Mouse (Mus musculus): ENCODE measurements at regions not wholly inside any gene's neighbourhood (a gene's known extent, or its start where the extent isn't known, plus 50 kb on each side); places are given as distances from the start of the nearest gene placed in this dataset.

DNA sequence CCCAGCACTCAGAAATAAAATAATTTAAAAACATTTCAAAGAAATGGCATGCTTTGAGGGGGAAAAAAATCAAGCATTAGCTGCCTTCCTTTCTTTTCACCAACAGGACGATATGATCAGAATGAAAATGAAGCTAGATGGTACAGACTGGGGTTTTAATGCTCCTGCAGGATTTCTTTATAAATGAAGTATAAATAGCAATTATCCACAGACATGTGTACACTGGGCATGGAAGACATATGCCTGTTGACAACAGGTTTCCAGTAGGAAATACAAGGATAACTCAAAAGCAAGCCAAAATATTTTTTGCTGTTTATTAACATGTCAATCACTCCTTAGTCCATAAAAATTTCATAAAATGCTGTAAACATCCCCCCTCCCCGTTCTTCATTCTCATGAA lies 248.7 kb upstream of the Ppargc1a start:
- WGBS: 83% methylated on average over 2 of the region's 2 CpGs
- no peak for DNase-seq (ENCODE audit: low read depth in 1 of 2, low spot score in 2 of 2)
- H3K4me3 ChIP-seq (ENCODE audit: extremely low read depth, insufficient read depth, insufficient read length): no peak overlapping the region
- no peaks in the 10 kb centered on the region for H3K4me1 ChIP-seq (ENCODE audit: control insufficient read depth, insufficient read depth, insufficient read length)
- no peaks in the 10 kb centered on the region for H3K27me3 ChIP-seq (ENCODE audit: control insufficient read depth, insufficient read depth, low read length)
- no peaks in the 10 kb centered on the region for H3K36me3 ChIP-seq (ENCODE audit: control insufficient read depth, insufficient read depth, low read length)
- TF ChIP-seq CTCF (IDR thresholded peaks at IDR 0.05; ENCODE audit: extremely low read depth, insufficient read depth, insufficient read length, insufficient replicate concordance) (no peak), POLR2A (IDR thresholded peaks at IDR 0.05; ENCODE audit: low read depth, low read length) (no peak)
- no peak overlapping the region for H3K27ac ChIP-seq (ENCODE audit: insufficient read depth, low read length)

DNA sequence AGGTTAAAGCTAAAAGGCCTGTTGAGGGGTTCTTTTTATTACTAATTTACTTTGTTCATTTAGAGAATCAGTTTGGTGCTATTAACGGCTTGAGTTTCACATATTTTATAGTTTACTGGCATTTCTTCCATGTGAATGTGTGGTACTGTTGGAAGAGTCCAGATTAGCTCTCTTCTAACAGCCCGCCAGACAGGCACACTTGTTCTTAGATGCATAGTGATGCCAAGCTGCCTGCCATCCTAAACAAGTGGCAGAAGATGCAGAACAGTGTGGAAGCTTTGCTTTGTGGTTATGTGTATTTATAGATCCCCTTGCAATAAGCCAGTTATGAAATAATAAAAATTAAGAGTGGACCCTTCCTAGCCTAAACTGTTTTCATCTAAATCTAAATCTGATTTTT lies 244.2 kb upstream of the Ppargc1a start:
- no peak for TF ChIP-seq POLR2A (IDR thresholded peaks at IDR 0.05; ENCODE audit: low read depth, low read length)
- TF ChIP-seq CTCF (IDR thresholded peaks at IDR 0.05; ENCODE audit: extremely low read depth, insufficient read depth, insufficient read length, insufficient replicate concordance): no peak
- 89% methylated on average over 2 of the region's 2 CpGs for WGBS
- DNase-seq (ENCODE audit: low read depth in 1 of 2, low spot score in 2 of 2): no peak
- Histone ChIP-seq H3K4me1 (ENCODE audit: control insufficient read depth, insufficient read depth, insufficient read length) (no peaks in the 10 kb centered on the region), H3K27ac (ENCODE audit: insufficient read depth, low read length) (no peak overlapping the region), H3K4me3 (ENCODE audit: extremely low read depth, insufficient read depth, insufficient read length) (no peak overlapping the region), H3K36me3 (ENCODE audit: control insufficient read depth, insufficient read depth, low read length) (no peaks in the 10 kb centered on the region), H3K27me3 (ENCODE audit: control insufficient read depth, insufficient read depth, low read length) (no peaks in the 10 kb centered on the region)

DNA sequence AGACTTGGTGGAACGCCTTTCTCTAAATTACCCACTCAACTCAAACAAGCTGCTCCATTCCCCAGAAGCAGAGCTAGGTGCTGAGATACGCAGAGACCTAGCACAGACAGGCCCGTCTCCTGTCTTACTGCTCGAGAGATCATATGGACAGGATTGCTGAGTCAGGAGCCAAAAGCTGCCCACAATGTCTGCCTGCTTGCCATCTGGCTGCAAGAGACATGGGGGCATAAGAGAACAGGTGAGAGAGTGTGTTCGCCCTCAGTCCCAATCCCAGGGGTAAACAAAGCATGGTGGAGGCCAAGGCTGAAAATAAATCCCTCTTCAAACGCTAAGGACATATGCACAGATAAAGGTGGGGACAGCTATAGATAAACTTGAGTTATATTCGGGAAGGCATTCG lies 234.0 kb upstream of the Ppargc1a start:
- Histone ChIP-seq H3K27me3 (ENCODE audit: control insufficient read depth, insufficient read depth, low read length) (no peaks in the 10 kb centered on the region), H3K4me3 (ENCODE audit: extremely low read depth, insufficient read depth, insufficient read length) (no peak overlapping the region), H3K36me3 (ENCODE audit: control insufficient read depth, insufficient read depth, low read length) (no peaks in the 10 kb centered on the region), H3K27ac (ENCODE audit: insufficient read depth, low read length) (no peak overlapping the region), H3K4me1 (ENCODE audit: control insufficient read depth, insufficient read depth, insufficient read length) (no peaks in the 10 kb centered on the region)
- WGBS: 83% methylated on average over 8 of the region's 8 CpGs
- TF ChIP-seq POLR2A (IDR thresholded peaks at IDR 0.05; ENCODE audit: low read depth, low read length) (no peak), CTCF (IDR thresholded peaks at IDR 0.05; ENCODE audit: extremely low read depth, insufficient read depth, insufficient read length, insufficient replicate concordance) (no peak)
- no peak for DNase-seq (ENCODE audit: low read depth in 1 of 2, low spot score in 2 of 2)

DNA sequence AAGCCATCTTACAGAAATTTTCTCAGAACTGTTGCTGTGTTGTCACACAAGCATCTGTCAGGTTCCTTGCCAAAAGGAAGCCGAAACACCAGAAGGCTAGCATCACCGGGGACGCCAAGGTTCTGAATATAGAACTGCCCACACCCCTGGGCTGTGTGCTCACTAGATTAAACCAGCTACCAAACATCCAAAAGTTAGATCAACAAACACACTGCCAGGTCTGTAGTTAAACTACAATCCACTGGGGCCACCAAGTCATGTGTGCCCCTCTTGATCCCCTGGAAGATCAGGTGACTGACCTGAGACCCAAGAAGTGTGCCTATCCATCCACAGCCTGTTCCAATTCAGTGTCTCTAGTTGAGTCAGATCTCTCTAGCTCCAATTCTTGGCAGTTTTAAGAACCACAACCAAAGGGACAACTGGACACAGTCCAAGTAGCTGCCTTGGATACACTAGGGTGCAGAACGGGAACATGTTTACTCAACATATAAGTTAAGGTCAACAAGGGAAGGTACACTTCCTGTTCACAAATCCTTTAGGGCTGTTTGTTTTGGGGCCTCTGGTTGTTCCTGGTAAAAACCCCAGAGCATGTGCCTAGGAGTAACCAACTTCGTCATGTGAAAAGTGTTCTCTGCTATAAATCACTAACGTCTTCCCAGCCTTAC lies 232.0 kb upstream of the Ppargc1a start:
- Histone ChIP-seq H3K27ac (ENCODE audit: insufficient read depth, low read length) (no peak overlapping the region), H3K27me3 (ENCODE audit: control insufficient read depth, insufficient read depth, low read length) (no peaks in the 10 kb centered on the region), H3K36me3 (ENCODE audit: control insufficient read depth, insufficient read depth, low read length) (no peaks in the 10 kb centered on the region), H3K4me3 (ENCODE audit: extremely low read depth, insufficient read depth, insufficient read length) (no peak overlapping the region), H3K4me1 (ENCODE audit: control insufficient read depth, insufficient read depth, insufficient read length) (no peaks in the 10 kb centered on the region)
- no peak for DNase-seq (ENCODE audit: low read depth in 1 of 2, low spot score in 2 of 2)
- WGBS: 81% methylated on average over 6 of the region's 6 CpGs
- TF ChIP-seq POLR2A (IDR thresholded peaks at IDR 0.05; ENCODE audit: low read depth, low read length) (no peak), CTCF (IDR thresholded peaks at IDR 0.05; ENCODE audit: extremely low read depth, insufficient read depth, insufficient read length, insufficient replicate concordance) (no peak)

DNA sequence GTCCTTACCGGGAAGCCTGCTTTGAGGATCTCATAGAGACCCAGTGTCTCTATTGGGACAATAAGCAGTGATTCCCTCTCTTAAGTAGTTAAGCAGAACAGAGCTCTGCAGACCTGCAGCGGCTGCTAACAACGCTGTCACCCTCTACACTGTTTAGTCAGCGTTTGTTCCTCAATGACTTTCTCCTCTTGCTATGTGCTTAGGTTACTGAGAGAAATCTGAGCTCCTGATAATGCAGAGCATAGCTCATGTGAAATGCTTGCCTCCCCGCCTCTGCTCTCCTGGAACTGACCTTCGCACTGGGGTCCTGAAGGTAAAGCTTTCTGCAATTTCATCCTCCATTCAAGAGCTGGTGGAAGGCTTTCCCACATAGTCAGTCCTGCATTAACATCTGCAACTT lies 226.6 kb upstream of the Ppargc1a start:
- Histone ChIP-seq H3K4me3 (ENCODE audit: extremely low read depth, insufficient read depth, insufficient read length) (no peak overlapping the region), H3K27me3 (ENCODE audit: control insufficient read depth, insufficient read depth, low read length) (no peaks in the 10 kb centered on the region), H3K27ac (ENCODE audit: insufficient read depth, low read length) (no peak overlapping the region), H3K36me3 (ENCODE audit: control insufficient read depth, insufficient read depth, low read length) (no peaks in the 10 kb centered on the region), H3K4me1 (ENCODE audit: control insufficient read depth, insufficient read depth, insufficient read length) (no peaks in the 10 kb centered on the region)
- TF ChIP-seq POLR2A (IDR thresholded peaks at IDR 0.05; ENCODE audit: low read depth, low read length): no peak
- TF ChIP-seq CTCF (IDR thresholded peaks at IDR 0.05; ENCODE audit: extremely low read depth, insufficient read depth, insufficient read length, insufficient replicate concordance): no peak
- WGBS: 68% methylated on average over 6 of the region's 6 CpGs
- no peak for DNase-seq (ENCODE audit: low read depth in 1 of 2, low spot score in 2 of 2)

DNA sequence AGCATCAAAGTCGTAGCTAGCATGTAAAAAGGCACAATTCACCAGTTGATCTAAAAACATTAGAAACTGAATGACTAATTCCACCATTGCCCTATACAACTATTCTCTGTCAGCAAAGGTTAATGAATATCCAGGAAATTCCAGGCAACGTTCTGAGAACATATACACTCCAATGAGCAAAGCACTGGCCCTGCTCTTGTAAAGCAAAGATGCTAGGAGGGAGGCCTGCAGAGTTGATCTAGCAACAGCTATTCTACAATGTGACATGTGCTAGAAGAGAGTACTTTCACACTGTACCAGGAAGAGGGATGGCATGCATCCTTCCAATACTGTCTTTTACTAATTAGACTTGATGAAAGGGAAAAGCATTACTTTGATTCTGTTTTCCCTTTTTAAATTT lies 225.4 kb upstream of the Ppargc1a start:
- WGBS: 67% methylated on average over 2 of the region's 2 CpGs
- H3K36me3 ChIP-seq (ENCODE audit: control insufficient read depth, insufficient read depth, low read length): no peaks in the 10 kb centered on the region
- no peaks in the 10 kb centered on the region for H3K4me1 ChIP-seq (ENCODE audit: control insufficient read depth, insufficient read depth, insufficient read length)
- no peaks in the 10 kb centered on the region for H3K27me3 ChIP-seq (ENCODE audit: control insufficient read depth, insufficient read depth, low read length)
- H3K27ac ChIP-seq (ENCODE audit: insufficient read depth, low read length): no peak overlapping the region
- no peak overlapping the region for H3K4me3 ChIP-seq (ENCODE audit: extremely low read depth, insufficient read depth, insufficient read length)
- no peak for TF ChIP-seq CTCF (IDR thresholded peaks at IDR 0.05; ENCODE audit: extremely low read depth, insufficient read depth, insufficient read length, insufficient replicate concordance)
- TF ChIP-seq POLR2A (IDR thresholded peaks at IDR 0.05; ENCODE audit: low read depth, low read length): no peak
- DNase-seq (ENCODE audit: low read depth in 1 of 2, low spot score in 2 of 2): no peak

DNA sequence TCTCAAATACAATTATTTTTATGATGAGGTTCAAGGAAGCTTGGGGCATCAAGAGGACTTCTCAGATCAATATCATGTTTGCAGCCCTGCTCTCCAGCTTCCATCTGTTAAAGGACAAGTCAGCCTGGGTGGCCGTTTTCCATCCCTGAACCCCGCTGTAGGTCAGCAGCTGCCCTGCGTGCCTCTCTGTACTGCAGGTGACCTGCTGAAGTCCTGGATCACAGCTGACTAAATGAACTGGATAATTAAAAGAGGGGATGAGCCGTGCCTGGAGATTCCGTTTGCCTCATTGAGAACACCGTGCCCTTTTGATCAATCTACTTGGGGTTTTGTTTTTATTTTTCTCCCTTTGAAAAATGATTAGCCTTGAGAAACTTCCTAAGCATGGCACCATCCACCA lies 221.2 kb upstream of the Ppargc1a start:
- no peak overlapping the region for H3K4me3 ChIP-seq (ENCODE audit: extremely low read depth, insufficient read depth, insufficient read length)
- H3K4me1 ChIP-seq (ENCODE audit: control insufficient read depth, insufficient read depth, insufficient read length): no peaks in the 10 kb centered on the region
- no peaks in the 10 kb centered on the region for H3K27me3 ChIP-seq (ENCODE audit: control insufficient read depth, insufficient read depth, low read length)
- no peak overlapping the region for H3K27ac ChIP-seq (ENCODE audit: insufficient read depth, low read length)
- DNase-seq (ENCODE audit: low read depth in 1 of 2, low spot score in 2 of 2): no peak
- 88% methylated on average over 6 of the region's 6 CpGs for WGBS
- TF ChIP-seq CTCF (IDR thresholded peaks at IDR 0.05; ENCODE audit: extremely low read depth, insufficient read depth, insufficient read length, insufficient replicate concordance) (no peak), POLR2A (IDR thresholded peaks at IDR 0.05; ENCODE audit: low read depth, low read length) (no peak)
- no peaks in the 10 kb centered on the region for H3K36me3 ChIP-seq (ENCODE audit: control insufficient read depth, insufficient read depth, low read length)
